Mouse (Mus musculus) G1E (cell line): ENCODE data around the gene Tjp3. TPM values are rescaled to one million over a fixed set of nuclear protein-coding genes. Genes with fewer than 3 reads are reported as not detected.

Source experiments
- ATAC-seq: 2 replicates; pipeline ENCODE4 v1.8.0; 2016; ENCODE audit warnings: mild to moderate bottlenecking; ENCODE audit not compliant: insufficient number of reproducible peaks, poor library complexity, low FRiP score, severe bottlenecking; ENCODE audit errors: extremely low read depth
- DNase-seq: peaks from one replicate; pipeline ENCODE4 v3.0.0; 2012; ENCODE audit warnings: low spot score
- H3K27me3 ChIP-seq: 2 replicates; pipeline ENCODE4 v1.6.1; 2012; ENCODE audit warnings: mild to moderate bottlenecking, low read length, inconsistent platforms; ENCODE audit not compliant: insufficient read depth
- H3K36me3 ChIP-seq: replicated peaks from 2 replicates; pipeline ENCODE3; 2012; ENCODE audit warnings: mild to moderate bottlenecking, inconsistent platforms
- H3K4me1 ChIP-seq: 2 replicates; pipeline ENCODE4 v1.6.1; 2012; ENCODE audit warnings: low read depth, low read length, inconsistent platforms, mixed read lengths; ENCODE audit not compliant: insufficient read depth
- H3K4me3 ChIP-seq: 2 replicates; pipeline ENCODE4 v1.5.1; 2012; ENCODE audit warnings: low read depth, mild to moderate bottlenecking, inconsistent platforms, low read length, moderate library complexity, mixed read lengths
- H3K9me3 ChIP-seq: replicated peaks from 2 replicates; pipeline ENCODE4 v1.6.1; 2012; ENCODE audit warnings: inconsistent platforms
- CTCF ChIP-seq: IDR thresholded peaks from 2 replicates; pipeline ENCODE4 v1.5.1; 2012; ENCODE audit warnings: low read depth, low read length, inconsistent platforms, mixed read lengths
- GATA1 ChIP-seq: IDR thresholded peaks from 2 replicates; pipeline ENCODE4 v1.6.1; 2012; ENCODE audit warnings: borderline replicate concordance, low read length, inconsistent platforms, mixed read lengths
- GATA2 ChIP-seq: IDR thresholded peaks from 2 replicates; pipeline ENCODE4 v1.6.1; 2012; ENCODE audit warnings: low read depth, low read length, inconsistent platforms, borderline replicate concordance
- POLR2AphosphoS5 ChIP-seq: IDR thresholded peaks from 2 replicates; pipeline ENCODE4 v1.6.1; 2012; ENCODE audit warnings: low read depth, low read length, inconsistent platforms; ENCODE audit not compliant: insufficient replicate concordance
- TAL1 ChIP-seq: conservative IDR thresholded peaks from 2 replicates; pipeline ENCODE4 v1.6.1; 2012; ENCODE audit warnings: low read depth, low read length, inconsistent platforms, mixed read lengths
- polyA plus RNA-seq: library from polyadenylated mRNA; stranded (reverse); fragments of >175 nt; gene quantifications from 2 replicates; pipeline ENCODE4 v1.2.3, GENCODE M21; 2012
- total RNA-seq, 2 experiments: library from RNA; stranded (forward) in 1 of 2; stranded (reverse) in 1 of 2; fragments of 200-1000 nt in 1 of 2; fragments of >200 nt in 1 of 2; fragmentation: Nextera tagmentation in 1 of 2; gene quantifications; 2 replicates each; pipeline ENCODE4 v1.2.3; 2014 to 2017

Gene Tjp3
- total and polyA plus RNA-seq, 3 experiments, result 1.4 to 1.8 TPM; not detected in 1

DNA sequence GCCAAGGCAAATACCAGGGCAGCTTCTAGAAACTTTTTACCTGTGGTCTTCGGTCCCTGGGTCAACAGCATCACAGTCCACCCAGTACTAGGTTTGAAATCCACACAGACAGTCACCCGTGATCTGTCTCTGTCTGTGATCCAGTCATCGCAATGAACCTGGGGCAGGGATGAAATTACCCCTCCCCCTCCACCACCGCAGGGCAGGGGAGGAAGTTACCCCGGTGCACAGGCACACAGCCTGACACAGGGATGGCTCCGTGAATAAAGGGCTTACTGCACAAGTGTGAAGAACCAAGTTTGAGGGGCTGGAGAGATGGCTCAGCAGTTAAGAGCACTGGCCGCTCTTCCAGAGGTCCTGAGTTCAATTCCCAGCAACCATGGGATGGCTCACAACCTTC is 12.4 kb upstream of the Tjp3 start:
- Histone ChIP-seq H3K9me3 (no peaks in the 10 kb centered on the region), H3K4me1 (peaks cover 85% of the 10 kb centered on the region), H3K4me3 (peak overlapping the region; percentile 69; the same call in 1 of the 2 replicates), H3K36me3 (peaks cover 96% of the 10 kb centered on the region), H3K27me3 (no peaks in the 10 kb centered on the region)
- peak; percentile 71 for DNase-seq
- TF ChIP-seq POLR2AphosphoS5 (no peak), CTCF (no peak), GATA2 (no peak), TAL1 (no peak), GATA1 (no peak)
- peak; percentile 36; the same call in 1 of the 2 replicates for ATAC-seq

DNA sequence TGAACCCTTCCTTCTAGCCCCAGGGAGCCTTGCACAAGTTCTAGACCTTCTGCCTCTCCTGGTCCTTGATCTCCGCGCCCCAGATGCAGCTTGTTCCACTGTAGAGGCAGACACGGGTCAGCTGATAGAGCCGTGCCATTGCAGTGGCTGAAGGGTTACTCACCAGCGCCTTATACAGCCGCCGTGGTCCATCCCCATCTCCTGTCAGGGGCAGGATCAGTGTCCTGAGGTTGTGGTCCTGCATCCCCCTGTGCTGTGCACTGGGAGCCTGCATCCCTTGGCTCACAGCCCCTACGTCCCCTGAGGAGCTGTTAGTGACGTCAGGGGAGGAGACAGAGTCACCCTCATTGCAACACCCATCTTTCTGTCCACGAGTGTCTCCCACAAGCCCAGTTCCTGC is 11.9 kb upstream of the Tjp3 start:
- Histone ChIP-seq H3K9me3 (no peaks in the 10 kb centered on the region), H3K36me3 (peaks cover 96% of the 10 kb centered on the region), H3K4me3 (peak overlapping the region; percentile 69; the same call in 1 of the 2 replicates), H3K27me3 (no peaks in the 10 kb centered on the region), H3K4me1 (peaks cover 90% of the 10 kb centered on the region)
- DNase-seq (no peak), ATAC-seq (0 out of 2 replicates have a peak, but pooled peaks have one; percentile 6)
- no peak for TF ChIP-seq GATA1
- TF ChIP-seq CTCF, result no peak
- TF ChIP-seq TAL1, result no peak

DNA sequence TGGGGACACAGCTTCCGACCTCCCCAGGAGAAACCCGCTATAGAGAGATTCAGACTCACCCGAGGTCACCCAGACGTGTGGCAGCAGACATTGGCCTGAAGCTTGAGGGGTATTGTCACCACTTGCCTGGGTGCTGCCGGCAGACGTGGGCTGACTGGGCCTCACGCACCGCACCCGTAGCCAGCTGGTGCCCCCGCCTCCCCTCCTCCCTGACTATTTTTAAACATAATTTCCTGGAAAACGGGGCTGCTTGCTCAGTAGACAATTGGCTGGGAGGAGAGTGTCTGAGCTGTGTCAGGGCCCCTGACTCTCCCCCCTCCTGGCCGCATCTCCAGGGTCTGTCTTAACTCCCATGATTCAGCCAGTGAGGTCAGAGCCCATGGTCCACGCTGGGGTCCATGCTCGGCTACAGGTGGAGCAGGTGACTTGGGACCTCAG is 11.4 kb upstream of the Tjp3 start:
- TF ChIP-seq TAL1, result no peak
- no peak for TF ChIP-seq POLR2AphosphoS5
- no peak for TF ChIP-seq GATA1
- TF ChIP-seq CTCF, result no peak
- TF ChIP-seq GATA2, result no peak
- Histone ChIP-seq H3K9me3 (no peaks in the 10 kb centered on the region), H3K4me1 (peaks cover 94% of the 10 kb centered on the region), H3K4me3 (peak overlapping the region; percentile 69; the same call in 1 of the 2 replicates), H3K27me3 (no peaks in the 10 kb centered on the region), H3K36me3 (peaks cover 96% of the 10 kb centered on the region)
- DNase-seq (peak; percentile 66), ATAC-seq (peak; percentile 55)

DNA sequence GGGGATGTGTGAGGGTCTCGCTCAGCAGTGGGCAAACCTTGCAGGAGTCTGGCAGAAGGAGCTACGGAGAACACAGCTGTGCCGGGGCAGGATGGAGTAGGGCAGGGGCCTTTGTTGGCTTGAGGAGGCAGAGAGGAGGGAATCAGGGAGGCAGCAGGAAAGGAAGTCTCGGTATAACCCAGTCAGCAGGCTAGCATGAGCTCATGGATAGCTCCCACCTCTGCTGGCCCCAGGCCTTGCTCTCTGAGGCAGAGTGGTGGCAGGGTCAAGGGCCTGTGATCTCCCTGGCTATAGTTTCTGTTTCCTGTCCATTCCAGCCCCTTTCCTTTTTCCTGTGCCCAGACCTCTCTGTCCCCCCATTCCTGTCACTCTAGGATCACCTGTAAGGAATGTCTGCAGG is 10.9 kb upstream of the Tjp3 start:
- no peak for DNase-seq
- ATAC-seq, result no peak
- peaks cover 94% of the 10 kb centered on the region for H3K4me1 ChIP-seq
- TF ChIP-seq GATA1, result no peak
- TF ChIP-seq POLR2AphosphoS5, result no peak
- no peak for TF ChIP-seq TAL1
- no peak for TF ChIP-seq GATA2
- TF ChIP-seq CTCF, result no peak
- peaks cover 96% of the 10 kb centered on the region for H3K36me3 ChIP-seq
- peak overlapping the region; percentile 69; the same call in 1 of the 2 replicates for H3K4me3 ChIP-seq
- H3K27me3 ChIP-seq, result no peaks in the 10 kb centered on the region
- no peaks in the 10 kb centered on the region for H3K9me3 ChIP-seq

DNA sequence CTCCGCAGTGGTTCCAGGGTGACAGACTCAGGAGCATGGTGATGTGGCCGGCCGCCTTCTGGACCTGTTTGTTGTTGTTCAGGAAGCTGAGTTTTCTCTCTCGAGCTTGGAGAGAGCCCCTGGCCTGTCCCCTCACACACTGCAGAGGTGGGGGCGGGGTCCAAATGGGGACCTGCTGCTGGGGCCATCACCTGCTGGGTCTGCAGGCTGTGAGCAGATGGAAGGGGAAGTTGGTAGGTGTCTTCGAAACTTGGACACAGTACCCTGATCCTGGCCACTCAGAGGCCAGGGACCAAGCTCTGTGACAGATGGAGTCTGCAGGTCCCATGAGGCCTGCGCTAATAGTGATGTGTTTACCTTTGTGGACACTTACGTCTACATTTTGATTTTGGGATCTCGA is 9.9 kb upstream of the Tjp3 start:
- Histone ChIP-seq H3K9me3 (no peaks in the 10 kb centered on the region), H3K4me3 (no peak overlapping the region; the same call in 1 of the 2 replicates), H3K4me1 (peaks cover 97% of the 10 kb centered on the region), H3K36me3 (peaks cover 94% of the 10 kb centered on the region), H3K27me3 (no peaks in the 10 kb centered on the region)
- DNase-seq, result no peak
- no peak for ATAC-seq
- TF ChIP-seq GATA1 (no peak), POLR2AphosphoS5 (no peak), CTCF (no peak), TAL1 (no peak), GATA2 (no peak)

DNA sequence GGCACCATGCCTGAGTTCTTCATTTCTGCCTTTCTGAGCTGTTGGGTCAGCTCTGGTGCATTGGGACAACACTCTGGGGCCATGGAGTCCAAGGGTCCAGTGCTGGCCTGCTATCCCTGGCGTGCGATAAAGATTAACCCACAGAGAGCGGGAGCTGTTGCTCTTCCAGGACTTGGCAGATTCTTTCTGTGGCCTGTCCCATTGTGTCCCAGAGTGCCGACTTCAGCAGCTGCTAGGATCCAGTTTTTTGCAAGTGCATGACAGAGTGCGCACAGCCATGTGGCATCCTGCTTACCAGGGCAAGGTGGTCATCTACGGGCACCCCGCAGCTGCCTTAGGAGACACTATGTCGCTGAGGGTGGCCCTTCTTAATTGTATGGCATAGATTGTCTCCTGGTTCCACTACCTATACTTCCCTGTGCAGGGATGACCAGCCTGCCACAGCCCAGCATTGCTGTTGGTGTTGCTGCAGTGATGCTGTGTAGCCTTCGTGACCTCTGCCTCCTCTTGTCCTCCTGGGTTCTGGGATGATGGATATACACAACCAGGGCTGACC is 9.0 kb upstream of the Tjp3 start:
- ATAC-seq, result no peak
- TF ChIP-seq CTCF (no peak), GATA1 (no peak), GATA2 (no peak), TAL1 (no peak), POLR2AphosphoS5 (no peak)
- Histone ChIP-seq H3K4me1 (peaks cover 99% of the 10 kb centered on the region), H3K36me3 (peaks cover 94% of the 10 kb centered on the region), H3K27me3 (no peaks in the 10 kb centered on the region), H3K9me3 (no peaks in the 10 kb centered on the region), H3K4me3 (peak overlapping the region; percentile 36; the same call in 1 of the 2 replicates)
- DNase-seq, result no peak
